ENCODE assay signal across 12 mouse cellular contexts in the genomic region with DNA sequence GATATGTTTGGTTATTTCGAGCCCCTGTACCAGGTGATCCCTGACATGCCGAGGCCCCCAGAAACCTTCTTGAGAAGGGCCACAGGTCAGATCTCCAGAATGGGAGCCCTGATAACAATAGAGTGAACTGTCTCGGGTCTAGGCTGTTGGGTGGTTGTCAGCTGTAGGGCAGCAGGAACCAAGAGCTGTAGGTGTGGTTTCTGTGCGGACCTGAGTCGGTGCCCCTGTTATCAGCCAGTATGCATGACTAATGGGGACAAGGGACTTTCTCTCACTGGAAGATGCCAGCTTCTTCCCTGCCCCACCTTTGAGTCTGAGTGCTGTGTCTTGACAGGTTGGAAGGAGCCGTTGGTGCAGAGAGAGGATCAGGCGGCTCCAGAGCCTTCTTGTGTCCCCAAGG. TPM values are rescaled to one million over a fixed set of nuclear protein-coding genes. Genes with fewer than 3 reads are reported as not detected.
DNase-seq lines count a peak whose midpoint lies in the region; ATAC-seq lines count a peak whose summit lies in the region.
"Had no signal": no experiment of that assay in that cellular context is flagged by ENCODE, and none has a peak within 500 bp of the region (broad histone marks: within the 10 kb centered on the region; RNA-seq: fewer than 3 reads in every experiment).

No protein-coding gene starts in this region.

- peak; percentile 53 for DNase-seq in cerebellum, adult 11-12 months
- no peak for DNase-seq in cerebellum, adult 9-10 months
- peak; percentile 39 for DNase-seq in spleen, adult 12 weeks (ENCODE audit: low spot score)
- no peak for DNase-seq in spleen, postnatal 36 days (ENCODE audit: low spot score in 2 of 2)
- DNase-seq in liver = peak; percentile 85
- DNase-seq in left cerebral cortex, postnatal 14 days (ENCODE audit: low spot score in 2 of 2) = no peak
- DNase-seq in hindbrain, embryonic 11.5 days (ENCODE audit: low spot score) = no peak
- DNase-seq: cerebellum, postnatal 36 days; heart, postnatal 14 days; lung, postnatal 14 days had no signal

- H3K4me2 ChIP-seq in stomach, embryonic 16.5 days (ENCODE audit: low read depth, low read length) = 0 out of 2 replicates have a peak overlapping the region, but pooled peaks have one; percentile 9
- no peak overlapping the region for H3K4me2 ChIP-seq in hindbrain, embryonic 11.5 days (replicated peaks; ENCODE audit: low read depth, low read length)

- no peak overlapping the region for H3K27ac ChIP-seq in stomach, embryonic 16.5 days (ENCODE audit: low read length)
- H3K27ac ChIP-seq in hindbrain, embryonic 11.5 days (ENCODE audit: low read depth, low read length) = no peak overlapping the region

- H3K9ac ChIP-seq in stomach, embryonic 16.5 days (ENCODE audit: low read length) = peak overlapping the region; percentile 31
- no peak overlapping the region for H3K9ac ChIP-seq in hindbrain, embryonic 11.5 days (ENCODE audit: low read depth, low read length)

- 57% methylated on average over 7 of the region's 7 CpGs for WGBS in stomach, embryonic 16.5 days
- WGBS in hindbrain, embryonic 11.5 days = 85% methylated on average over 7 of the region's 7 CpGs

- intact Hi-C loops in left cerebral cortex, postnatal 14 days (cut with DNase I) = loop anchor here (5.0 kb wide), 1 partner anchor 218 kb away; no protein-coding TSS in a partner anchor

- H3K27me3 ChIP-seq in stomach, embryonic 16.5 days (ENCODE audit: control insufficient read depth, insufficient read depth, low read length) = peaks cover 5% of the 10 kb centered on the region; the same call in 1 of the 2 replicates
- H3K27me3 ChIP-seq in hindbrain, embryonic 11.5 days (ENCODE audit: control insufficient read depth, insufficient read depth, low read length) = peaks cover 25% of the 10 kb centered on the region
- H3K27me3 ChIP-seq: Patski had no signal

- H3K36me3 ChIP-seq in stomach, embryonic 16.5 days (ENCODE audit: control insufficient read depth, insufficient read depth, low read length) = no peaks in the 10 kb centered on the region; the same call in 1 of the 2 replicates
- no peaks in the 10 kb centered on the region for H3K36me3 ChIP-seq in hindbrain, embryonic 11.5 days (ENCODE audit: control insufficient read depth, insufficient read depth, low read length)

- ATAC-seq in stomach, embryonic 16.5 days (ENCODE audit: insufficient read depth, low FRiP score) = no peak
- no peak for ATAC-seq in hindbrain, embryonic 11.5 days (ENCODE audit: low FRiP score)
- ATAC-seq: Patski had no signal

- H3K4me3 ChIP-seq in stomach, embryonic 16.5 days (replicated peaks; ENCODE audit: low read length) = no peak overlapping the region
- no peak overlapping the region for H3K4me3 ChIP-seq in hindbrain, embryonic 11.5 days (ENCODE audit: low read depth, low read length)

- no peaks in the 10 kb centered on the region for H3K9me3 ChIP-seq in stomach, embryonic 16.5 days (replicated peaks; ENCODE audit: control insufficient read depth, low read length)
- no peaks in the 10 kb centered on the region for H3K9me3 ChIP-seq in hindbrain, embryonic 11.5 days (ENCODE audit: control insufficient read depth, low read length)

- H3K4me1 ChIP-seq in stomach, embryonic 16.5 days (ENCODE audit: control insufficient read depth, insufficient read depth, low read length) = peaks cover 24% of the 10 kb centered on the region
- H3K4me1 ChIP-seq in hindbrain, embryonic 11.5 days (replicated peaks; ENCODE audit: control insufficient read depth, insufficient read depth, low read length) = 0 out of 2 replicates have a peak, but pooled peaks cover 2% of the 10 kb centered on the region

RNA-seq across cellular contexts. Expression of a gene that starts 3.0 kb away (rescaled TPM):
- 31.0 and 36.4 TPM in 2 replicates for polyA plus RNA-seq in stomach, embryonic 16.5 days (2015; fragmentation: Nextera tagmentation; extraction: Ambion mirVana)
- total RNA-seq in left cerebral cortex, postnatal 14 days (2021) = 10 to 100 TPM; 71.3 to 71.5 TPM
- 4.9 and 6.2 TPM in 2 replicates for polyA plus RNA-seq in hindbrain, embryonic 11.5 days (2014; fragmentation: Nextera tagmentation; extraction: Ambion mirVana)

RNA-seq across cellular contexts. Expression of a gene that starts 3.0 kb away (rescaled TPM):
- 5.2 and 6.5 TPM in 2 replicates for polyA plus RNA-seq in stomach, embryonic 16.5 days (2015; fragmentation: Nextera tagmentation; extraction: Ambion mirVana)
- 10 to 100 TPM; 14.1 to 14.7 TPM for total RNA-seq in left cerebral cortex, postnatal 14 days (2021)
- 1.0 and 1.7 TPM in 2 replicates for polyA plus RNA-seq in hindbrain, embryonic 11.5 days (2014; fragmentation: Nextera tagmentation; extraction: Ambion mirVana)

RNA-seq across cellular contexts. Expression of a gene that starts 11.6 kb away (rescaled TPM):
- polyA plus RNA-seq in stomach, embryonic 16.5 days (2015; fragmentation: Nextera tagmentation; extraction: Ambion mirVana) = 4.7 and 5.7 TPM in 2 replicates
- total RNA-seq in left cerebral cortex, postnatal 14 days (2021) = 10 to 100 TPM; 43.7 to 45.4 TPM
- 4.1 and 5.4 TPM in 2 replicates for polyA plus RNA-seq in hindbrain, embryonic 11.5 days (2014; fragmentation: Nextera tagmentation; extraction: Ambion mirVana)

RNA-seq across cellular contexts. Expression of a gene that starts 27.8 kb away (rescaled TPM):
- polyA plus RNA-seq in stomach, embryonic 16.5 days (2015; fragmentation: Nextera tagmentation; extraction: Ambion mirVana) = 6.3 and 7.9 TPM in 2 replicates
- total RNA-seq in left cerebral cortex, postnatal 14 days (2021) = 10 to 100 TPM; 15.4 TPM
- 5.2 and 7.3 TPM in 2 replicates for polyA plus RNA-seq in hindbrain, embryonic 11.5 days (2014; fragmentation: Nextera tagmentation; extraction: Ambion mirVana)

Comparison
In these comparisons a context has a peak if more than half of its experiments do, and no peak if none do; other contexts are left out.
1. DNase-seq: peak in cerebellum, adult 11-12 months (single experiment), spleen, adult 12 weeks (single experiment) and liver (single experiment); none in cerebellum, adult 9-10 months (single experiment), spleen, postnatal 36 days (0 of 2), left cerebral cortex, postnatal 14 days (0 of 2) and hindbrain, embryonic 11.5 days (single experiment).